Mouse (Mus musculus): Measurements from ENCODE around the gene 1700017D01Rik.
"Not testable (repeated sequence)": the region's sequence is repeated elsewhere in the genome, so short reads cannot be mapped to it uniquely, and the experiment has no call there.

Gene 1700017D01Rik

GRCm38 (mm10) chr19:11130776-11131175 is at the start of gene 1700017D01Rik:
Gene 1700017D01Rik, minus strand, starts transcription at chr19:11130876.
- DNase-seq (ENCODE audit: low spot score): not testable (repeated sequence)

GRCm38 (mm10) chr19:11177464-11177863 is 46.8 kb upstream of the 1700017D01Rik start:
- DNase-seq (ENCODE audit: low spot score): no peak

- no peak for DNase-seq (ENCODE audit: low spot score)
These were observed 34.5 kb upstream of the 1700017D01Rik start, which contains the start of gene 1700025F22Rik for GRCm38 (mm10) chr19:11165172-11165571. Gene 1700025F22Rik, minus strand, starts transcription at chr19:11165320.

GRCm38 (mm10) chr19:11157890-11158289 is 27.2 kb upstream of the 1700017D01Rik start:
- not testable (repeated sequence) for DNase-seq (ENCODE audit: low spot score)

- no peak for DNase-seq (ENCODE audit: low spot score)
These were observed 4.7 kb upstream of the 1700017D01Rik start for GRCm38 (mm10) chr19:11135336-11135735.

GRCm38 (mm10) chr19:11134852-11135251 is 4.2 kb upstream of the 1700017D01Rik start:
- no peak for DNase-seq (ENCODE audit: low spot score)

- DNase-seq (ENCODE audit: low spot score): no peak
These were observed 974 bp downstream of the 1700017D01Rik start for GRCm38 (mm10) chr19:11129702-11130101.

- DNase-seq (ENCODE audit: low spot score): not testable (repeated sequence)
These were observed 9.7 kb downstream of the 1700017D01Rik start for GRCm38 (mm10) chr19:11121016-11121420.

GRCm38 (mm10) chr19:11119338-11119737 is 11.3 kb downstream of the 1700017D01Rik start:
- DNase-seq (ENCODE audit: low spot score): no peak

- no peak for DNase-seq (ENCODE audit: low spot score)
These were observed 22.9 kb downstream of the 1700017D01Rik start for GRCm38 (mm10) chr19:11107746-11108145.

GRCm38 (mm10) chr19:11101880-11102279 is 28.8 kb downstream of the 1700017D01Rik start:
- no peak for DNase-seq (ENCODE audit: low spot score)

- no peak for DNase-seq (ENCODE audit: low spot score)
These were observed 32.3 kb downstream of the 1700017D01Rik start for GRCm38 (mm10) chr19:11098401-11098800.

GRCm38 (mm10) chr19:11092131-11092530 is 38.5 kb downstream of the 1700017D01Rik start:
- DNase-seq (ENCODE audit: low spot score): not testable (repeated sequence)

GRCm38 (mm10) chr19:11080934-11081333 is 49.7 kb downstream of the 1700017D01Rik start, which contains the start of gene Ms4a8a:
Gene Ms4a8a, minus strand, starts transcription at chr19:11081102.
- DNase-seq (ENCODE audit: low spot score): no peak

GRCm38 (mm10) chr19:11070364-11070763 is 60.3 kb downstream of the 1700017D01Rik start:
- no peak for DNase-seq (ENCODE audit: low spot score)

GRCm38 (mm10) chr19:11065202-11065875 is 65.3 kb downstream of the 1700017D01Rik start:
- no peak for DNase-seq (ENCODE audit: low spot score)

- DNase-seq (ENCODE audit: low spot score): no peak
These were observed 69.8 kb downstream of the 1700017D01Rik start for GRCm38 (mm10) chr19:11060900-11061299.

GRCm38 (mm10) chr19:11059967-11060366 is 70.7 kb downstream of the 1700017D01Rik start:
- no peak for DNase-seq (ENCODE audit: low spot score)

- DNase-seq (ENCODE audit: low spot score): not testable (repeated sequence)
These were observed 75.0 kb downstream of the 1700017D01Rik start for GRCm38 (mm10) chr19:11055700-11056099.

GRCm38 (mm10) chr19:11053277-11053676 is 77.4 kb downstream of the 1700017D01Rik start:
- DNase-seq (ENCODE audit: low spot score): no peak

- DNase-seq (ENCODE audit: low spot score): no peak
These were observed 77.8 kb downstream of the 1700017D01Rik start for GRCm38 (mm10) chr19:11052877-11053276.

GRCm38 (mm10) chr19:11050286-11050685 is 80.4 kb downstream of the 1700017D01Rik start:
- no peak for DNase-seq (ENCODE audit: low spot score)

- DNase-seq (ENCODE audit: low spot score): no peak
These were observed 81.2 kb downstream of the 1700017D01Rik start for GRCm38 (mm10) chr19:11049426-11049825.

GRCm38 (mm10) chr19:11048503-11048902 is 82.2 kb downstream of the 1700017D01Rik start:
- DNase-seq (ENCODE audit: low spot score): no peak
